Mouse (Mus musculus) forelimb bud, embryonic 11.5 days (tissue): ENCODE measurements around the gene Eml1.
"Not testable (repeated sequence)": the region's sequence is repeated elsewhere in the genome, so short reads cannot be mapped to it uniquely, and the experiment has no call there.

Experiments used
- DNase-seq: peaks from one replicate; pipeline ENCODE4 v3.0.0-alpha.2; 2012; ENCODE audit warnings: low read depth, low spot score

Eml1 gene

GRCm38 (mm10) chr12:108474440-108474839 lies 103.7 kb downstream of the Eml1 start:
- DNase-seq = no peak

DNA sequence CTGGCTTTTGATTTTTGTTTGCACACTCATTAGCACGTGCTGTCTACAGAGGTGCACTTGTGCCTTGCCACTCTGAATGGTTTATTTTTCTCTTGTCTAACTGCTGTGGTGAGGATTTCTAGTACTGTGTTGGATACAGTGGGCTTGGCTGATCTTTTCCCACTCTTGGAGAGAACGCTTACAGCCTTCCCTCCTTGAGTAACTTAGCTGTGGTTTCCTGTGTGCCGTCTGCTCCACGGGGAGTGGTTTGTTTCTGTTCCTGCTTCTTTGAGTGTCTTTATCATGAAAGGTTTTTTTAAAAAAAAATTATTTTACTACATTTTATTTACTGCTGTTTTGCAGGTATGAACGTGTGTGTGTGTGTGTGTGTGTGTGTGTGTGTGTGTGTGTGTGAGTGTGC lies 108.0 kb downstream of the Eml1 start:
- DNase-seq = no peak

DNA sequence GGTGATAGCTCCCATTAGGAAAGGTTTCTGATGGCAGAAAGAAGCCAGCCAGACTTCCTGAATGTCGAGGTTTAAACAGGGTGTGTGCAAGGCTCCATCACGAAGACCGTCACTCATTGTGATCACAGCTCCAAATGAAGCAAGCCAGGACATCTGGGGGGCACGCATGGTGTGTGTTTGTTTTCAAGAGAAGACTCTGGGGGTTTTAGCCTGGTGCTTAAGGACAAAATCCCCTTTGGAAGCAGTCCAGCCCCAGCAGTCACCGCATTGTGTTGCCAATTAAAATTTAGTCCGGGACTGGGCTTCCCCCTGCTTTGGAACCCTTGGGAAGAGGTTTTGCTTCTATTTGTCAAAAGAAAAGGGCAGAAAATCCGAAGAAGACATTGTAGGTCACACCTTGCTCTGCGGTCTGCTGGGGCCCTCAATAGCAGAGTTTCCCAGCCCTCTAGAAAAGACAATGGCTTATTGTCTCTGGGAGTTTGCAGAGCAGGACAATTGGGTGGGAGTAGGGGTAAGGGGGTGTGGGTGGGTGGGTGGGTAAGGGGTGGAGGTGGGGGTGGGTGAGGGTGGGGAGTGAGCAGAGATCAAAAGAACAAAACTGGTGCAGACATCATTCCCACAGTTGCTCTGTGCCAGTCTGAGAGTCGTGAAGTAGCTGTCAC lies 110.1 kb downstream of the Eml1 start:
- DNase-seq = no peak

DNA sequence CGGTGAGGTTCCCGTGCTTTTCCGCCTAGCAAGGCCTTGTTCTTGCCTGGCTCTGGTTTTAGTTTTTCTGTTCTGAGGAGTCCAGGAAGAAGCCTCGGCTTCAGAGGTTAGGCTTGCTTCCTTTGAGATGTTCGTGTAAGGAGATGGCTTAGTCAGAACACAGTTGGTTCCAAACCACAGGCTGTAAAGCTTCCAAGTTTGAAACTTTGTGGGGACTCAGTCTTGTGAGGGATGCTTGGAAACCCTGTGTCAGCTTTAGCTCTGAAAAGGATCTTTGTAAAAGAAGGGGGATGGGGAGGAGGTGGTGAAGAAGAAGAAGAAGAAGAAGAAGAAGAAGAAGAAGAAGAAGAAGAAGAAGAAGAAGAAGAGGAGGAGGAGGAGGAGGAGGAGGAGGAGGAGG lies 118.3 kb downstream of the Eml1 start:
- DNase-seq = no peak

DNA sequence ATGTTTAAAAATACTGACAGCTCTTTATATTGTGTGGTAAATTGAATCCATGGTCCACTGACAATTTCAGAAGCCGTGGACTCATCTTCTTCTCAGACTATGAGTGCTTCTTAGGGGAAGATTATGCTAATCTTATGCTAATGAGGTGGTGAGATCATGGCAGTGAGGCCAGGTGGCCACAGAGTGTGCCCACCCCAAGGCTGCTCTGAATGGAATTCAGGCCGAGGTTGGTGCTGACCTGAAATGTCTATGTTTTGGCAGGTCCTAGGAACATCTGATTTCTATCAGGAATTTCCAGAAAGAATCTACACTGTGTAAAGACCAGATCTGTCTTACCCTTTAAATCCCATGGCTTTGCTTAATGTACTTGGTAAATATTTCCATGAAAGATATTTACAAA lies 119.0 kb downstream of the Eml1 start:
- no peak for DNase-seq

DNA sequence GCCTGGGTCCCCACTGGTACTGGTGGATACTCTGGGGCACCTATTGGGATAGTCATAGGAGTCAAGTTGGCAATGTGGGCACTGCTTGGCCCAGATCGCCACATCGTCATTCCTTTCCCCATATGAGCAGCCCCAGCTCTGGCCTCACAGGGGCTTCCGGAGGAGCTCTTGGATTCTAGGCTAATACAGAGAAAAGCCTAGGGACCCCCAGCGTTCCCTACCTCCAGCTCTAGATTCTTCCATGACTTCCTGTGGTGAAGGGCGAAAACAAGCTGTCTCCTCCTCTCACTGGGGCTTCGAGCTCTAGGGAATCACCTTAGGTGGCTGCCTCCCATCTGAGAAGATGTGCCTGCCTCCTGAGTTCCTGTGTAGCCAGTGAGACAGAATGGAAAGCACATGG lies 119.6 kb downstream of the Eml1 start:
- no peak for DNase-seq

DNA sequence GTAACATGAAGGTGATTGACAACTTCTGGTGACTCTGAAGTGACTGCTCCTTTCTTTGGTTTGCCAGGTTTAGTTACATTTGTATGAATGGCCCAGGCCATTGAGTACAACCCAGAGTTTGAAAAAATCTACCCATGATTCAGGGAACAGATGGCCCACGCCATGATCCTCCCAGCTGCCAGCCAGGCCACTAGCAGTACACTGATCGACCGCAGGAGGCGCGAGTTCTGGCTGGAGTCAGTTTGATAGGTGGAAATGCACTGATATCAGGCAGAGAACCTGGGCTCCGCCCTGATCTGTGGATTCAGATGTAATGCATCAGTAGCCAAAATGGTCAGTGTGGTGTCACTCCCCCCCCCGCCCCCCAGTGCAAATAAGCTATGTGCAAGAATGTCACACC lies 120.2 kb downstream of the Eml1 start:
- DNase-seq = no peak

DNA sequence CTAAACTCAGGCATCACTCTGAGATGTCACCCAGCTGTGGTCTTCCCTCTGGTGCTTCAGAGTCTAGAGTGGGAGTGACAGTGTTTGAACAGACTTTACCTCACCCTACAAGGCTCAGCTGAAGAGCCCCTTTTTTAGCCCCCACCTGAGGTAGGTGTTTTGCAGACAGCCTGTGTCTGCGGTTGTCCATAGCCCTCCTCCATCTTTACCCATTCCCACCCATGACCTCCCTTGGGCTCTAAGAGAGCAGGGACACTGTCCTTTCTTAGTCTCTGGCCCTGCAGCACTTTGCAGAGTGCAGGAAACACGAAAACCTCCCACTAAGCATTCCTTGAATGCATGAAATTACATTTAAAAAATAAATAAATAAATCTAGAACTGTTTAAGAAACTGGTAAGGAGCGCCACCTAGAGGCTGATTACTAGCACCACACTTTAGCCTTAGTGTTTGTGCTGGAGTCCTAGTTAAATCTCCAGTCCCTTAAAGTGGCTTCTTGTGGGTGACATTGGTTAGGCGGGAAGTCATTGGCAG lies 123.3 kb downstream of the Eml1 start:
- DNase-seq = peak; percentile 72

GRCm38 (mm10) chr12:108495455-108496235 lies 124.9 kb downstream of the Eml1 start:
- no peak for DNase-seq

DNA sequence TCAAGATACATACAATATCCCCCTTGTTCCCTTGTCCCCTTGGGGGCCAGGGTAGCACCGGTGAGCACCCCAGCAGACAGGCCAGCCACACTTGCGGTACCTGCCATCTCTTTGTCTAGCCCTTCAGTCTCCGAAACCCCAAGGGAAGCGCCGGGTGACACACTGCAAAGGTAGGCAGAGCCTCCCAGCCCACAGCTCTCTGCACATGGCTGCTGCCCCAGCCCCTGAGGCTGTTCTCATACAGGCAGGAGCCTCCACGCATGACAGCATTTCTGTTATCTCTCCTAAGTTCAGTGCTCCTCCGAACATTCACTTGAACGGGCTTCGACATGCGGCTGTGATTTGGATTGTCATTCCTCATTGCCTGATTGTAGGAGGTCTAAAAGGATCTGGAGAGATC lies 132.3 kb downstream of the Eml1 start:
- DNase-seq = no peak

DNA sequence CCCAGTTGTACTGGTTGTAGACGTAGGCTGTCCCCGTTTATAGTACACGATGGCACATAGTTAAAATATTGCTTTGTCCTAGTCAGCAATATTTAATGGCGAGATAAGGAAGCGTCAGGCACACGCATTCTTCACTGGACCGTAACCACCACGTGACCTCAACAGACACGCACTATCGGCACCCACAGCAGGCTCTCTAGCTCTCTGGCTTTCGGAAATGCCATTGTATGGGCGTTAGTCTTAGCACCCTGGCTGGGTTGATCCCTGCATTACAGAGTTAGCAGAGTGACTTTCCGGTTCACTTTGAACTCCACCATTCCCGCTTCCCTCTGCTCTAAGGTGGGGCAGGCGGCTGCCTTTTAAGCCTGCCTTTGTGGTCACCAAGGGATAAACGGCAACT lies 132.8 kb downstream of the Eml1 start:
- no peak for DNase-seq

- DNase-seq = no peak
Measured at GRCm38 (mm10) chr12:108505846-108506245, 135.1 kb downstream of the Eml1 start.

DNA sequence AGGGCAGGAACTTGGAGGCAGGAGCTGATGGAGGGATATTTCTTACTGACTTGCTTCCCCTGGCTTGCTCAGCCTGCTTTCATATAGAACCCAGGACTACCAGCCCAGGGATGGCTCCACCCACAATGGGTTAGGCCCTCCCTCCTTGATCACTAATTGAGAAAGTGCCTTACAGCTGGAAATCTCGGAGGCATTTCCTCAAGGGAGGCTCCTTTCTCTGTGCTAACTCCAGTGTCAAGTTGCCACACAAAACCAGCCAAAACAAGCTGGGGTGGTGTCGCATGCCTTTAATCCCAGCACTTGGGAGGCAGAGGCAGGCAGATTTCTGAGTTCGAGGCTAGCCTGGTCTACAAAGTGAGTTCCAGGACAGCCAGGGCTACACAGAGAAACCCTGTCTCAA lies 136.3 kb downstream of the Eml1 start:
- DNase-seq = not testable (repeated sequence)

GRCm38 (mm10) chr12:108510571-108510970 lies 139.8 kb downstream of the Eml1 start:
- no peak for DNase-seq

- peak; percentile 58 for DNase-seq
Measured at GRCm38 (mm10) chr12:108511009-108511408, 140.3 kb downstream of the Eml1 start.

DNA sequence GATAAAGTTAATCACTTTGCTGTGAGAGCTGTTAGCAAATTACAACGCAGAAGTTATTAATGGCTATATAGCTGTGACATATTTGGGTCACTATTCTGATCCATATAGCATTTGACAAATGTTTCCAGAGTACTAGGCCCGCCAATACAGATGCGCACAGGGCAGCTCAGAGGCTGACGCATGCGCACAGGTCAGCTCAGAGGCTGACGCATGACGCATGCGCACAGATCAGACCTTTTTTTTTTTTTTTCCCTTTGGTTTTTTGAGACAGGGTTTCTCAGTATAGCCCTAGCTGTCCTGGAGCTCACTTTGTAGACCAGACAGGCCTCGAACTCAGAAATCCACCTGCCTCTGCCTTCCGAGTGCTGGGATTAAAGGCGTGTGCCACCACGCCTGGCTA lies 144.7 kb downstream of the Eml1 start:
- no peak for DNase-seq

GRCm38 (mm10) chr12:108519374-108519773 lies 148.6 kb downstream of the Eml1 start:
- no peak for DNase-seq

DNA sequence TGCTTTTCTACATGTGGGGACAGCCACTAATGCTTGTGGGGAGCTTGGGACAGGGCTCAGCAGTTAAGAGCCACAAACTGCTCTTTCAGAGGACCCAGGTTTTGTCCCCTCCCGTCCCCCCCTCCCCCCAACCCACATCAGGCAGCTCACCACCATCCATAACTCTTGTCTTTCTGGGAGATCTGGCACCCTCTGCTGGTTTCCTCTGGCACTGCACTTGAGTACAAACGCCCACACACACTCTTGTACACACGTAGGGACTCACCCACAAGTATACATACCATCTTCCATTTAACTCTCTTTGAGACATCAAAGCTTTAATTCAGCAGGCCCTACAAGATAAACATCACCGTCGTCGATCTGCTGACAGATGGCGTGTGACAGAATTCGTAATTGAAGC lies 158.5 kb downstream of the Eml1 start:
- DNase-seq = peak; percentile 68

DNA sequence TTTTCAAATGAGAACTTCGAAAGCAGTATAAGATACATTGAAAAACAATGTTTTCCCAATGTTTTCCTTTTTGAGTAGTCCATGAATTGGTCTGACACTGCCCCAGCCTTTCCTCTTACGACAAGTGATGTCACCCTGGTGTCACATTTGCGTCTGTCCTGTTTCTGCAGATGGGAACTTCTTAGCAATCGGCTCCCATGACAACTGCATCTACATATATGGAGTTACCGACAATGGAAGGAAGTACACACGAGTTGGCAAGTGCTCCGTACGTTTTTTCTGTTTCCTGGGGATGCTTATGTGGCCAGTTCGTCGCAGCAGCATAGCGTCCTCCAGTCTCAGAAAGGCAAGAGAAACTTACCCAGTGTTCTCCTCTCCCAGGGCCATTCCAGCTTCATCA lies 163.7 kb downstream of the Eml1 start:
- no peak for DNase-seq

GRCm38 (mm10) chr12:108536461-108536860 lies 165.7 kb downstream of the Eml1 start:
- DNase-seq = no peak

DNA sequence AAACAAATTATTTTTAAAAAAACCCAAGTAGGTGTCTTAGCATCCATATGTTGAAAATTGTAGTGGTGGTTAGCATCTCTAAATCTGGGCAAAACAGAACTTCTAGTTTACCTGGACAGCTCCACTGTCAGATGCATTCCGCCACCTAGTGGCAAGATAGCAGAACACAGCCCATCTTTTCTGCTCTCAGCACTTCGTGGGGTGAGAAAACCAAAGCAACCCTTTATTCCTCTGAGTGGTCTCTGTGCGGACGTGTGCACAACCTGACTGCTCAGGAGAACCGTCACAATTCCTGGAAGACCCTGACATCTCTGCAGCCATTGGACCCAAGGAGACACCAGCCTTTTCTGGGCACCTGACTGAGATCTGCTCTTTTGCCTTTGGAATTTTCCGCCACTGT lies 170.3 kb downstream of the Eml1 start:
- DNase-seq = peak; percentile 45

- peak; percentile 45 for DNase-seq
Measured at GRCm38 (mm10) chr12:108546508-108547153, 175.9 kb downstream of the Eml1 start.
